Mouse (Mus musculus) megakaryocyte, embryonic 14.5 days (primary cell): Measurements from ENCODE around the gene Tpm1. TPM values are rescaled to one million over a fixed set of nuclear protein-coding genes. Genes with fewer than 3 reads are reported as not detected.

Experiments
- H3K27me3 ChIP-seq: replicated peaks from 2 replicates; pipeline ENCODE3; 2012; ENCODE audit warnings: inconsistent platforms
- H3K36me3 ChIP-seq: replicated peaks from 2 replicates; pipeline ENCODE3; 2012; ENCODE audit warnings: low read length, inconsistent platforms, mixed read lengths
- H3K4me1 ChIP-seq: 2 replicates; pipeline ENCODE4 v1.6.1; 2012; ENCODE audit warnings: inconsistent platforms
- H3K4me3 ChIP-seq: replicated peaks from 2 replicates; pipeline ENCODE3; 2012; ENCODE audit warnings: moderate library complexity, mild to moderate bottlenecking, inconsistent platforms
- H3K9me3 ChIP-seq: 2 replicates; pipeline ENCODE4 v1.6.1; 2012; ENCODE audit warnings: inconsistent platforms
- FLI1 ChIP-seq: IDR thresholded peaks from 2 replicates; pipeline ENCODE4 v1.6.1; 2012; ENCODE audit warnings: low read length, inconsistent platforms, mixed read lengths
- GATA1 ChIP-seq: IDR thresholded peaks from 3 replicates; pipeline ENCODE4 v1.6.1; 2012; ENCODE audit warnings: mixed read lengths, low read length, inconsistent platforms, borderline replicate concordance
- polyA plus RNA-seq: library from polyadenylated mRNA; stranded (reverse); fragments of >175 nt; gene quantifications from 2 replicates; pipeline ENCODE4 v1.2.3, GENCODE M21; 2012; ENCODE audit warnings: low replicate concordance; ENCODE audit not compliant: insufficient read depth

Gene Tpm1
- polyA plus RNA-seq, 1 experiment = 240 TPM

DNA sequence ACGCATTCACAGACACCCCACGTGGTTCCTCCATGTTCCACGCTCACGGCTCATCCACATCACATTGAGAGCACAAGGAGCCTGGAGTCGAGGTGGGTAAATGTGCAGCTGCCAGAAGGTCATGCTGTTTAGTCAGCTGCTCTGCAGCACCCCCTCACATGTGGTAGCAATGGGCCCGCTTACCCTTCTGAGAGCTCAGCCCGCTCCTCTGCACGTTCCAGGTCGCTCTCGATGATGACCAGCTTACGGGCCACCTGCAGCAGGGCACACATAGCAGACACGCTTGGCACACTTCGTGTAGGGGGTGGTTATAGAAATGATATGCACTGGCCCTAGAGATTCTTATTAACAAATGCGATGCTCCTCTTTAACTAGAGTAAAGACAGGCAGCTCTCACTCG is 16.6 kb downstream of the Tpm1 start:
- H3K36me3 ChIP-seq = peaks cover 97% of the 10 kb centered on the region
- no peaks in the 10 kb centered on the region for H3K27me3 ChIP-seq
- peaks cover 8% of the 10 kb centered on the region for H3K9me3 ChIP-seq
- TF ChIP-seq FLI1 (no peak), GATA1 (no peak)
- no peak overlapping the region for H3K4me3 ChIP-seq
- H3K4me1 ChIP-seq = peaks cover 88% of the 10 kb centered on the region

DNA sequence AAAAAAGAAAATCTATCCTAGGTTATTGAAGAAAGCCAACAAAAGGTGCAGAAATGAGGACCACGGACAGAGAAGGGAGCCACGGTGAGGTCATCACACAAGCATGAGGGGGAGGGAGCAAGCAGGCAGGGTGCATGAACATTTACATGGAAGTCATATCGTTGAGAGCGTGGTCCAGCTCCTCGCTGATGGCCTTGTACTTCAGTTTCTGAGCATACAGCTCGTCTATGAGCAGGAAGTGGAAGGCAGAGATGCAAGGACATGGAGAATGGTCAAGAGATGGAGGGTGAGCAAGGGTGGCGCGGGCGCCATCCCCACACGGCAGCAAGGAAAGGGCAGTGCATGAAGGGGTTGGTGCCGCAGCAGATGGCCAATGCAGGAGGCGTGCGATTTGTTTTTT is 19.7 kb downstream of the Tpm1 start:
- Histone ChIP-seq H3K4me3 (peak overlapping the region; percentile 65), H3K27me3 (no peaks in the 10 kb centered on the region), H3K4me1 (peaks cover 90% of the 10 kb centered on the region), H3K36me3 (peaks cover 100% of the 10 kb centered on the region), H3K9me3 (no peaks in the 10 kb centered on the region)
- TF ChIP-seq GATA1 = no peak
- no peak for TF ChIP-seq FLI1

GRCm38 (mm10) chr9:67028929-67029328 is 20.3 kb downstream of the Tpm1 start:
- Histone ChIP-seq H3K9me3 (no peaks in the 10 kb centered on the region), H3K36me3 (peaks cover 100% of the 10 kb centered on the region), H3K4me3 (no peak overlapping the region), H3K27me3 (no peaks in the 10 kb centered on the region), H3K4me1 (peaks cover 91% of the 10 kb centered on the region)
- TF ChIP-seq GATA1 (no peak), FLI1 (no peak)

- no peaks in the 10 kb centered on the region for H3K9me3 ChIP-seq
- peaks cover 100% of the 10 kb centered on the region for H3K36me3 ChIP-seq
Measured at GRCm38 (mm10) chr9:67028133-67028724, 21.0 kb downstream of the Tpm1 start.

GRCm38 (mm10) chr9:67026890-67027289 is 22.3 kb downstream of the Tpm1 start:
- H3K9me3 ChIP-seq = no peaks in the 10 kb centered on the region
- H3K27me3 ChIP-seq = no peaks in the 10 kb centered on the region
- H3K4me1 ChIP-seq = peaks cover 95% of the 10 kb centered on the region
- no peak overlapping the region for H3K4me3 ChIP-seq
- TF ChIP-seq GATA1 = no peak
- no peak for TF ChIP-seq FLI1
- H3K36me3 ChIP-seq = peaks cover 100% of the 10 kb centered on the region

More at GRCm38 (mm10) chr9:67028133-67028724, 21.0 kb downstream of the Tpm1 start:
- TF ChIP-seq FLI1 = no peak
- Histone ChIP-seq H3K4me3 (no peak overlapping the region), H3K27me3 (no peaks in the 10 kb centered on the region), H3K4me1 (peaks cover 91% of the 10 kb centered on the region)

DNA sequence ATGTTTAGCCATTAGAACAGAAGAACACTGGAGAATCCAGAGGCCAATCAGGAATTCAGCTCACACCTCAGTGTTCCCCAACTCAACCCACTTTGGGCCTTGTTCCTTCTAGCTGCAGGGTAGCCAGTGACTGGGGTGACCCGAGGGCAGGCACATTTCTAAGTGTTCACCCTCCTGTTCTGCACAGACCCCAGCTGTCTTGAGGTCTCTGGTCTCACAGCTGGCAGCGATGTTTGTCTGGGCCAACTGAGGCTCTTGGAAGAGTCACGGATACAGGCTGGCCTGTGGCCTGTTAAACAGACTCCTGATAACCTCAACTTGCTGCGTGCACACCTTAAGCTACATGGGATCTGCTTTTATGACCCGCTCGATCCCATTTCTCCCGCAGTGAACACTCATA is 23.1 kb downstream of the Tpm1 start:
- no peaks in the 10 kb centered on the region for H3K9me3 ChIP-seq
- H3K36me3 ChIP-seq = peaks cover 100% of the 10 kb centered on the region
- TF ChIP-seq GATA1 = no peak
- TF ChIP-seq FLI1 = no peak
- no peaks in the 10 kb centered on the region for H3K27me3 ChIP-seq
- H3K4me3 ChIP-seq = peak overlapping the region; percentile 16
- peaks cover 95% of the 10 kb centered on the region for H3K4me1 ChIP-seq

GRCm38 (mm10) chr9:67024889-67025692 is 24.1 kb downstream of the Tpm1 start:
- Histone ChIP-seq H3K9me3 (no peaks in the 10 kb centered on the region), H3K36me3 (peaks cover 97% of the 10 kb centered on the region), H3K4me3 (peak overlapping the region; percentile 79), H3K4me1 (peaks cover 95% of the 10 kb centered on the region), H3K27me3 (no peaks in the 10 kb centered on the region)
- no peak for TF ChIP-seq FLI1
- no peak for TF ChIP-seq GATA1

- no peaks in the 10 kb centered on the region for H3K27me3 ChIP-seq
- no peak overlapping the region for H3K4me3 ChIP-seq
- peaks cover 97% of the 10 kb centered on the region for H3K36me3 ChIP-seq
- no peaks in the 10 kb centered on the region for H3K9me3 ChIP-seq
- H3K4me1 ChIP-seq = peaks cover 95% of the 10 kb centered on the region
- TF ChIP-seq FLI1 = no peak
- no peak for TF ChIP-seq GATA1
Measured at GRCm38 (mm10) chr9:67023371-67023770, 25.8 kb downstream of the Tpm1 start.

DNA sequence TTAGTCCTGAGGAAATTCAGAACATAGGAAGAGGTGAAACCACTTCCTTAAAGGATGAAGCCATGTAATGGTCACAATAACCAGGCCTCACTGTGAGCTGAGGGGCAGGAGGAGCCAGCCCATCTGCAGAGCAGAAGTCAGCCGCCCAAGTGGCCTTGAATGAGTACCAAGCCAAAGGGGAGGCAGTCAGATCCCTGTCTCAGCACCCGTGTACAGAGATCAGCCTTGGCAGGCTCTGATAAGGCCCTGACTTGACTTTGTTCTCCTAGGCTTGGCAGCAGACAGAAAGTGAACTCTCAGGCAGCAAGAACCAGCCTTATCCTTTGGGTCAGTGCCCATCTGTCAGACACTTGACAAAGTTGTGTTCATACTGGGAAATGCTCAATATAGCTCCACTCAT is 29.1 kb downstream of the Tpm1 start:
- Histone ChIP-seq H3K27me3 (no peaks in the 10 kb centered on the region), H3K36me3 (peaks cover 78% of the 10 kb centered on the region), H3K4me1 (peaks cover 94% of the 10 kb centered on the region), H3K4me3 (peak overlapping the region; percentile 19), H3K9me3 (no peaks in the 10 kb centered on the region)
- TF ChIP-seq GATA1 (no peak), FLI1 (no peak)

- no peaks in the 10 kb centered on the region for H3K9me3 ChIP-seq
- H3K4me3 ChIP-seq = no peak overlapping the region
- peaks cover 32% of the 10 kb centered on the region for H3K36me3 ChIP-seq
- H3K4me1 ChIP-seq = peaks cover 89% of the 10 kb centered on the region
- TF ChIP-seq GATA1 (peak; percentile 94; the same call in 2 of the 3 replicates), FLI1 (no peak)
- H3K27me3 ChIP-seq = no peaks in the 10 kb centered on the region
Measured at GRCm38 (mm10) chr9:67013501-67013900, 35.7 kb downstream of the Tpm1 start.

DNA sequence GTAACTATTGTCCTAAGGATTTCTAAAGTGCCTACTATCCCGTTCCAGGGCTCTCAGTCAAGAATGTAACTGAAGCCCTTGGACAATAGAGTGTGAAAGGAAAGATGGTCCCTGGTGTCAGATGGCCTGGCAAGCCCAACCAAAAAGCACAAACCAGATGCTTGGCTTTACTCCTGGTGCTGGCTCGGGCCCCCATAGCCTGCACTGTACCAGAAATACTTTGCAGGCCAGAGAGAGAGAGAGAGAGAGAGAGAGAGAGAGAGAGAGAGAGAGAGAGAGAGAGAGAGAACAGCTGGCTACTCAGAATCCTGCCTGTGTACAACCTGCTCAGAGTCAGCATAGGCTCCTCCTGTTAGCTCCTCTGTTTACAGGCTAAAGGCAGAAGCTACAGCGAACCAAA is 36.7 kb downstream of the Tpm1 start:
- H3K36me3 ChIP-seq = peaks cover 27% of the 10 kb centered on the region
- peaks cover 89% of the 10 kb centered on the region for H3K4me1 ChIP-seq
- TF ChIP-seq FLI1 (no peak), GATA1 (no peak)
- no peaks in the 10 kb centered on the region for H3K27me3 ChIP-seq
- no peaks in the 10 kb centered on the region for H3K9me3 ChIP-seq
- H3K4me3 ChIP-seq = no peak overlapping the region
